Mouse (Mus musculus) embryonic fibroblast, embryonic 13.5 days (primary cell): ENCODE measurements around the gene Nmnat3. TPM values are rescaled to one million over a fixed set of nuclear protein-coding genes. Genes with fewer than 3 reads are reported as not detected.
A peak's percentile ranks its signal among the peaks of the same experiment; 100 is the strongest.

ENCODE experiments used
- H3K27ac ChIP-seq: 2 replicates; pipeline ENCODE4 v1.5.1; 2012; ENCODE audit warnings: low read length, control low read depth, inconsistent platforms; ENCODE audit not compliant: insufficient read depth
- H3K4me1 ChIP-seq: 2 replicates; pipeline ENCODE4 v1.6.1; 2011; ENCODE audit warnings: low read length; ENCODE audit not compliant: control insufficient read depth, insufficient read depth
- H3K4me3 ChIP-seq: 2 replicates; pipeline ENCODE4 v1.5.1; 2011; ENCODE audit warnings: mild to moderate bottlenecking, control low read depth, low read length; ENCODE audit not compliant: insufficient read depth
- CTCF ChIP-seq: IDR thresholded peaks from 2 replicates; pipeline ENCODE4 v1.5.1; 2011; ENCODE audit warnings: mild to moderate bottlenecking, control low read depth, low read length, moderate library complexity, borderline replicate concordance; ENCODE audit not compliant: insufficient read depth
- POLR2A ChIP-seq: IDR thresholded peaks from 2 replicates; pipeline ENCODE4 v1.6.1; 2011; ENCODE audit warnings: low read depth, mild to moderate bottlenecking, control low read depth, low read length, moderate library complexity
- polyA plus RNA-seq: library from polyadenylated mRNA; stranded (reverse); fragments of >200 nt; gene quantifications from 2 replicates; pipeline ENCODE4 v1.2.4, GENCODE M21; 2011; ENCODE audit warnings: low read depth; ENCODE audit not compliant: missing spikeins, insufficient read length

Gene Nmnat3
- polyA plus RNA-seq, 1 experiment: 5.1 TPM

DNA sequence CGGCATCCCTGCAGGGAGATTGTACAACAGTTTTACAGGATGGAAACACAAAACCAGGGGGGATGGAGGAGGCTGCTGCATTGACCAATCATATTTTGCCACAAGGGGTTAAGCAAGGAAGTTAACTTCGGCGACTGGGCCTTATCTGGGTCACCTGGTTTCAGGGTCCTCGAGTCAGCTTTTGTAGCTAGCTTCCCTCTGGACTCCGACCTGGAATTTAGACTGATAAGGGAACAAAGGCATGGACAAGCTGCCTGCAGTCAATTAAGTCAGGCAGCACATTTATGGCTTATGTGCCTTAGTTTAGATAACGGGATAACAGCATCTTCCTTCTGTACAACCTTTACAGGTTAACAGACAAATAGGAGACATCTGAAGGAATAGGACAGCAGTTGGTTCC lies 65.1 kb downstream of the Nmnat3 start:
- no peaks in the 10 kb centered on the region for H3K4me1 ChIP-seq
- no peak for TF ChIP-seq POLR2A
- no peak for TF ChIP-seq CTCF
- no peak overlapping the region for H3K4me3 ChIP-seq
- no peak overlapping the region for H3K27ac ChIP-seq

DNA sequence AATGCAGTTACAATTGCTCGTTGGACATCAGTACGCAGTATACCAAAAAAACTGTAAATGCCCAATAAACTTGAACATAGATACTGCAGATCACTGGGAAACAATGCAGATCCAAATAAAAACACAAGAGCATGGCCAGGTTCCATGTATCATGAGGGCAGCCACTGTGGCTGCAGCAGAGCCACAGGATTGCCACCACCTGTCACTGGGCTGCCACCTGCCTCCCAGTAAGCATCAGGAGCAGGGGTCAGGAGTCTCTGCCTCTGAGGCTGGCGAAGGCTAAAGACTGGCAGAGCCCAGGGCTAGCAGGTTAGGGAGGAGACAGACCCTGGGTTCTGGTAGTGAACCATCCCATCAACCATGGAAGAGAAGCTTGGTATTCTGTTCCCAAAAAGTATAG lies 67.7 kb downstream of the Nmnat3 start:
- no peak overlapping the region for H3K27ac ChIP-seq
- TF ChIP-seq POLR2A (no peak), CTCF (no peak)
- H3K4me1 ChIP-seq: no peaks in the 10 kb centered on the region
- H3K4me3 ChIP-seq: no peak overlapping the region

DNA sequence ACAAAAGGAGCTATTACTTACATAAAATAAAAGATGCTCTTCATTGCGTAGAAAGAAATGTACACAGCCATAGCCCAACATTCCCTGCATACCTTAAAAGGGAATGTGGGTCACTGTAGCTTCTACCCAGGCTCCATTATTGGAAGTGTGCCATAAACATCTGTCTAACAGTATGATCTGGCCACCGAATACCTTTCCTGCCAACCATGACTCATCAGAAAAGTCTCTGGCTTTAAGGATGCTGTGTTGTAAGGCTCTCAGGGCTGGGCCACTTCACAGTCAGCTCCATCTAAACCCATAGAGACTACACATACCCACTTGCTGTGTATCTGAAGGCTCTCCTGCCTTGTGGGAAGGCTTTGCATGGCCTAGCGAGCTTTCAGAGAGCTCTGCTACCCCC lies 73.8 kb downstream of the Nmnat3 start:
- H3K4me3 ChIP-seq: no peak overlapping the region
- TF ChIP-seq POLR2A (no peak), CTCF (no peak)

DNA sequence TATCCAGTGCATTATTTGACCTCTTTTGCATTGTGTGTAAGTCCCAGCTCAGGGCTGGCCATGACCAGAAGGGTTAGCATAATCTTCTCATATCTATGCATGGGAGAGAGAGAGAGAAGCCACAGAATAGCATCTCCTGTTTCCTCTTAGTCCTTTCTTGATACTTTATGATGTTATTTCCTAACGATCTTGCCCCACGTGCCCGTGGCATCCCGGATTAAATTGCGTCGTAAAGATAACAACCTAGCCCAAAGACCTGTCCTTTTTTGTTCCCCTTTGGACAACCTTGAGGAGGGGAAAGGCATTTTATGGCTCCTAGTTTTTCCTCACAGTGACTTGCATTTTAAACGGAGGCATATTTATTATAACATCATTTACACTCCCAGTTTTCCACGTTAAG lies 78.8 kb downstream of the Nmnat3 start:
- Histone ChIP-seq H3K27ac (no peak overlapping the region), H3K4me1 (peaks cover 10% of the 10 kb centered on the region), H3K4me3 (no peak overlapping the region)
- TF ChIP-seq POLR2A (no peak), CTCF (no peak)

More for the DNA sequence above, 73.8 kb downstream of the Nmnat3 start:
- Histone ChIP-seq H3K4me1 (peaks cover 10% of the 10 kb centered on the region), H3K27ac (peak overlapping the region; percentile 81)

DNA sequence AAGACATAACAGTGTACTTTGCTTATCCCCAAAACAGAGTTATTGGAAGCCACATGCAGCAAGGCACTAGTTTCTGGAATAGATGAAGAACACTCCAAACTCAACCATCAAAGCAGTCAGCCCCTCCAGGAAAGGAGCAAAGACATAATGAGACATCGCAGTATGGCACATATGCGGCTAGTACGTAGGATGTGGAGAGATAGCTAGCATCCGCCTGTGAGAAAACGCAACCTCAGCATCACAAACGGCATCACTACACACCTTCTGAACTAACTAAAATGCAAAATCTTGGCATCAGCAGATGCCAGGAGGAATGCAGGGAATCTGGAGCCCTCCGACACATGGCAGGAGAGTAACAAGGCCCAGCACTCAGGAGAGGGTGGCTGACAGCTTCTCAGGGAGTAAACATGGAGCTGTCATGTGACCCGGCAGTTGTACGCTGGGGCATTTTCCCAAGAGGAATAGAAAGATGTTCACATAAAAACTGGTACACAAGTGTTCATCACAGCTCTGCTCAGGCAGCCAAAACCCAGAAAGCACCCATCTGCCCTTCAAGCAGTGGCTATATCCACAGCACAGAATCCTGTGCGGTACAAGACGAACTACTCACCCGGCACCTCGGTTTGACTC lies 80.2 kb downstream of the Nmnat3 start:
- Histone ChIP-seq H3K4me1 (0 out of 2 replicates have a peak, but pooled peaks cover 1% of the 10 kb centered on the region), H3K27ac (no peak overlapping the region), H3K4me3 (no peak overlapping the region)
- no peak for TF ChIP-seq POLR2A
- TF ChIP-seq CTCF: no peak

DNA sequence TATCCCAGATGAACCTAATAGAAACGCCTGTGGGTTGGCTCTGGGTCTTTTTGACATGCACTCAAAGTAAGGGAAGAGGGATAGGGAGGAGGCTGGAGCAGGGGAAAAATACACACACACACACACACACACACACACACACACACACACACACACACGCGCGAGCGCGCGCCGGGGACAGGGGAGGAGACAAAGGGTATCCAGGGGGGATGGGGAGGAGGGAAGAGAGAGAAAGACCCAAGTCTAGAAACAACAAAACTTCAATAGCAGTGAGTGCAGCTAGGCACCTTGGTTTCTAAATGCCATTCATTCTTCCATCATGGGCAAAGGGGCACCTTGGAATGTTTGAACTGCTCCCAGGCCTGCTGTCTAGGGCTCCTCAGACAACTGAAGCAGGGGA lies 82.5 kb downstream of the Nmnat3 start:
- Histone ChIP-seq H3K27ac (no peak overlapping the region), H3K4me3 (no peak overlapping the region), H3K4me1 (no peaks in the 10 kb centered on the region)
- TF ChIP-seq POLR2A: no peak
- no peak for TF ChIP-seq CTCF

DNA sequence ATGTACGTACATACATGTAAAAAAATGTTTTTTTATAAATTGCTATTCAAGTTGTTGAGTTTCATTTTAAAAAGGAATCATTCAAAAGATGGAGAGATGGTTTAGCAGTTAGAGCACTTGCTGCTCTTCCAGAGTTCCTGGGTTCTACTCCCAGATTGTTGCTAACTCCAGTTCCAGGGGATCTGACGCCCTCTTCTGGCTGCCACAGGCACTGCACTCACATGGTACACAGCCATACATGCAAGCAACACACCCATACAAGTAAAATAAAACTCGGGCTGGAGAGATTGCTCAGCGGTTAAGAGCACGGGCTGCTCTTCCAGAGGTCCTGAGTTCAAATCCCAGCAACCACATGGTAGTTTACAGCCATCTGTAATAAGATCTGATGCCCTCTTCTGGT lies 86.1 kb downstream of the Nmnat3 start:
- H3K4me3 ChIP-seq: no peak overlapping the region
- TF ChIP-seq CTCF: no peak
- no peaks in the 10 kb centered on the region for H3K4me1 ChIP-seq
- no peak overlapping the region for H3K27ac ChIP-seq

DNA sequence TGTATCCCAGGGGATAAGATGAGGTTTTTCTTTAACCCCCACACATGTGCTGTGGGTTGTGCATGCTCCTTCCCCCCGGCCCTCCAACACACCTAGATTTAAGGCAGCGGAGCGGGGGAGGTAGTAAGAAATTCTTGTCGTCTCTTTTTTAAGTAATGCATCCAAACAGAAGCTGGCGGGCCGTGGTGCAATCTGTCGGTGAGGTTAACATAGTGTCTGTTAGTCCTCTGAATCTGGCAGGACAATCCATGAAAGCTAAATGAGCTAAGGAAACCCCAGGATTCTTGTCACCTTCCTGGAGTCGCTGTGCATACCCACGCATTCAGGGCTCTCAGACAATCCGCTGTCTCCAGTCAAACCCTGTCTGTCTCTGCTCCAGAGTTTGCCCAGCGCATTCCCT lies 87.7 kb downstream of the Nmnat3 start:
- Histone ChIP-seq H3K4me3 (no peak overlapping the region), H3K4me1 (no peaks in the 10 kb centered on the region), H3K27ac (no peak overlapping the region)
- no peak for TF ChIP-seq CTCF
- TF ChIP-seq POLR2A: no peak

DNA sequence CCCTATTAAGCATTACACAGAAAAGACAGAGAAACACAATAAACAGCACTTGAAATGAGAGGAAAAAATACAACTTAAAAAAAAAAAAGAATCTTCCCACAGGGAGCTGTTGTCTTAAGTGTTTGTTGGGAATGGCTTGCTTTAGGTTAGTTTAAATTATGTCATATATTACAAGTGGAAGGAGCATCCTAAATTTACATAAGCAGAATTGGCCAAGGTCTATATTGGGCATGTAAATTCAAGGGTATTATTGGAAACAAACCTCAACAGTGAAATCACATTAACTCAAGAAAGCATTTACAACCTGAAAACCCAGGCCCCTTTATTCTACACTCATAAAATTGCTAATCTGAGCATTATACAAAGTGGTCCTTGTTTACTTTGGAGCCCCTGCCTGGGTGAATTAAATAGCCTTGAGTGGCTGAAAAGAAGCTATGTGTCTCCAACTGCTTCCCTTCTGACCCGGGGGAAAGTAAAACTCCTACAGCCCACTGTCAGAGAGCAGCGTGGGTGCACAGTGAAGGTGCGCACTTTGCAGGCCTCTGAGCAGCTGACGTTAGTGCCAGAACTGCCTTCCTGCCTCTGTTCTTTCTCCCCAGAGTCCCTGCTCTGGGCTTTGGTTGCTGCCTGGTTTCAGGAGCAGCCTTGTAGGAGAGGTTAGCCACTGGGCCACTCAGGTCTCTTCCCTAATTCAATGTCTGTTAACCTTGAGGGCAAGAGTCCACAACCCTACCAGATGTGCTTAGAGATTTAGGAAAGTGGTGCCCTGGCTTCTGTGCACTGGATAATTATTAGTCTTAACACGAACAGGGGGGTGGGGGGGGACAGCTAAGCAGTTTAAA lies 88.3 kb downstream of the Nmnat3 start:
- no peak for TF ChIP-seq CTCF
- TF ChIP-seq POLR2A: no peak
- H3K27ac ChIP-seq: no peak overlapping the region
- no peak overlapping the region for H3K4me3 ChIP-seq
- no peaks in the 10 kb centered on the region for H3K4me1 ChIP-seq

DNA sequence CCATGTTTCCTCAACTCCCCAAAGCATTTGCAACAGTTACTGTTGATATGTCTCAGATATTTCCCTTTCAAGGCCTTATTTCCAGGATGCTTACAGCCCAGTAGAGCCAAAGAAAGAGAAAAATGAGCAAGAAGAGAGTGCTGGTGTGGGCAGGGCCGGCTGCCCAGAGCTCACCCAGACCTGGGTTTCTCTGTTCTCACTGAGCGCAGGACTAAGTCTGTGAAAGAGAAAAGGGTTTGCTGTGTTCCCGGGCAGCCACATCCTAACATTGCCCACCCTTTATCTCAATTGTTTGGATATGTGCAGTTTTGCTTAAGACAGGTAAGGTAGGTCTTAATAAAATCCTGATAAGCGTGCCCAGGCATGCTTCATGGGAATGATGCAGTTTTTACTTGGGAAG lies 92.5 kb downstream of the Nmnat3 start:
- Histone ChIP-seq H3K27ac (no peak overlapping the region), H3K4me3 (no peak overlapping the region), H3K4me1 (no peaks in the 10 kb centered on the region)
- TF ChIP-seq CTCF: no peak
- no peak for TF ChIP-seq POLR2A
